Mouse (Mus musculus) brown adipose tissue, adult 24 weeks (tissue): ENCODE measurements around the gene Fnip2. TPM values are rescaled to one million over a fixed set of nuclear protein-coding genes. Genes with fewer than 3 reads are reported as not detected.
"Not testable (repeated sequence)": the region's sequence is repeated elsewhere in the genome, so short reads cannot be mapped to it uniquely, and the experiment has no call there.

Experiments
- H3K27ac ChIP-seq: fragments of 200-500 bp; replicated peaks from 2 replicates; pipeline ENCODE4 v1.5.1; 2012; ENCODE audit warnings: low read depth, mild to moderate bottlenecking, low read length
- H3K4me1 ChIP-seq: fragments of 200-500 bp; 2 replicates; pipeline ENCODE4 v1.6.1; 2012; ENCODE audit warnings: low read length, mixed read lengths; ENCODE audit not compliant: control insufficient read depth, insufficient read depth, insufficient read length
- H3K4me3 ChIP-seq: fragments of 200-500 bp; 2 replicates; pipeline ENCODE4 v1.5.1; 2012; ENCODE audit warnings: low read depth, mild to moderate bottlenecking, low read length, moderate library complexity; ENCODE audit not compliant: insufficient read depth
- polyA plus RNA-seq: library from polyadenylated mRNA; stranded (reverse); fragments of >200 nt; gene quantifications from 2 replicates; pipeline ENCODE4 v1.2.4, GENCODE M21; 2012; ENCODE audit not compliant: missing spikeins, insufficient read depth, insufficient read length

Gene Fnip2
- polyA plus RNA-seq, 1 experiment = 4.2 TPM

- H3K4me3 ChIP-seq = no peak overlapping the region
- H3K27ac ChIP-seq = no peak overlapping the region
- H3K4me1 ChIP-seq = peaks cover 6% of the 10 kb centered on the region; the same call in 1 of the 2 replicates
These were observed 79.6 kb downstream of the Fnip2 start for GRCm38 (mm10) chr3:79488025-79488424.

DNA sequence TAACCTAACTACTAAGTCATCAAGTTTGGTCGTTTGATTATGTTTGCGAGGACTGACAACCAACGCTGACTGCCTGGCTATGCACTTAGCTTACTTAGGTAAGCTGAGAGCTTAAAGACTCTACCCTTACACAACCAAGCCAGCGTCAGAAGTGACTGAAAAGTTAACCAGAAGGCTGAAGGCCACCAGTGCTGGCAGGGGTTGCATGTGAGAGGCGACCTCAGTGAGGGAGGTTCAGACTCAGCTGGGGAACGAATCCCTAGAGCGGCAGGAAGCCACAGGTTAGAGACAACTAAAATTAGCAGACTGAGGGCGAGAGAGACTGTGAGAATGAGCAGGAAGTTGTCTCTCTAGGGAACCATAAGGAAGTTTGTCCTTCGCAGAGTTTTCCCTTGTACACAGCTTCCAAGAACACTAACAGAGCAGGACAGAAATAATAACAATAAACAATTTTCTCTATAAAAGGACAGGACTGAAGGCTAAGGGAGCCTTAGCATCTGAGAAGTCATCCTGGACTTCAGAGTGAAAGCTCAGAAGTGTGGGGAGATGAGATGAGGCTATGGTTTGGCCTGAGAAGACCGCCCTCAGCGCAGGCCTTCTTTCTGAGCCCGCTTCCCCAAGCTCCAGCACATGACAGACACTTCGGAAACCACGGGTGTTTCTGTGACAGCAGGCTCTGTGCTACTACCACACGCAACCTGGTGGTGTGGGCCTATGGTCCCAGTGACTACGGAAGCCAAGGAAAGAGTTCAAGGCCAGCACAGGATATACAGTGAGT is 83.1 kb downstream of the Fnip2 start:
- H3K27ac ChIP-seq = peak overlapping the region; percentile 89
- H3K4me3 ChIP-seq = no peak overlapping the region
- peaks cover 6% of the 10 kb centered on the region; the same call in 1 of the 2 replicates for H3K4me1 ChIP-seq

GRCm38 (mm10) chr3:79478880-79479279 is 88.7 kb downstream of the Fnip2 start:
- H3K27ac ChIP-seq = no peak overlapping the region
- no peak overlapping the region for H3K4me3 ChIP-seq
- no peaks in the 10 kb centered on the region for H3K4me1 ChIP-seq

- no peak overlapping the region for H3K4me3 ChIP-seq
- no peak overlapping the region for H3K27ac ChIP-seq
- H3K4me1 ChIP-seq = no peaks in the 10 kb centered on the region
These were observed 89.2 kb downstream of the Fnip2 start for GRCm38 (mm10) chr3:79478400-79478799.

- H3K4me3 ChIP-seq = no peak overlapping the region
- no peak overlapping the region for H3K27ac ChIP-seq
- no peaks in the 10 kb centered on the region for H3K4me1 ChIP-seq
These were observed 91.6 kb downstream of the Fnip2 start for GRCm38 (mm10) chr3:79475980-79476379.

DNA sequence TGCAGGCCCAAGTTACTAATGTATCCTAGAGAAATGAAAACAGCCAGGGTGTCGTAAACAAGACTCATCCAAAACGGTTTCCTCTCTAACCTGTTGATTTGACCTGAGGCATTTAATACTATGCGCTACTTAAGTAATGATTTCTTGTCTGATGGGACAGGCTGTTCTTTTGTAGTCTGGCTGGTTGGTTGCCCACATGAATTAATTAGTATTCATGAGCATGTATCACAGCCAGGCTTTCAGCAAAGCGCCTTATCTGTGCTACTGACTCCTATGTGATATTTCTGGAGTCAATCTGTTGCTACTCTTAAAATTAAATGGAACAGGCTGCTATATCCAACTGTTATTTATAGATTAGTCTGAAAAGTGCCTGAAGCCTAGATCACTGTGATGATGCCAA is 92.7 kb downstream of the Fnip2 start:
- Histone ChIP-seq H3K27ac (no peak overlapping the region), H3K4me3 (no peak overlapping the region), H3K4me1 (no peaks in the 10 kb centered on the region)

- Histone ChIP-seq H3K4me3 (no peak overlapping the region), H3K4me1 (no peaks in the 10 kb centered on the region), H3K27ac (no peak overlapping the region)
These were observed 95.2 kb downstream of the Fnip2 start for GRCm38 (mm10) chr3:79472362-79472761.

GRCm38 (mm10) chr3:79469440-79469839 is 98.2 kb downstream of the Fnip2 start:
- Histone ChIP-seq H3K4me3 (no peak overlapping the region), H3K4me1 (no peaks in the 10 kb centered on the region), H3K27ac (no peak overlapping the region)

DNA sequence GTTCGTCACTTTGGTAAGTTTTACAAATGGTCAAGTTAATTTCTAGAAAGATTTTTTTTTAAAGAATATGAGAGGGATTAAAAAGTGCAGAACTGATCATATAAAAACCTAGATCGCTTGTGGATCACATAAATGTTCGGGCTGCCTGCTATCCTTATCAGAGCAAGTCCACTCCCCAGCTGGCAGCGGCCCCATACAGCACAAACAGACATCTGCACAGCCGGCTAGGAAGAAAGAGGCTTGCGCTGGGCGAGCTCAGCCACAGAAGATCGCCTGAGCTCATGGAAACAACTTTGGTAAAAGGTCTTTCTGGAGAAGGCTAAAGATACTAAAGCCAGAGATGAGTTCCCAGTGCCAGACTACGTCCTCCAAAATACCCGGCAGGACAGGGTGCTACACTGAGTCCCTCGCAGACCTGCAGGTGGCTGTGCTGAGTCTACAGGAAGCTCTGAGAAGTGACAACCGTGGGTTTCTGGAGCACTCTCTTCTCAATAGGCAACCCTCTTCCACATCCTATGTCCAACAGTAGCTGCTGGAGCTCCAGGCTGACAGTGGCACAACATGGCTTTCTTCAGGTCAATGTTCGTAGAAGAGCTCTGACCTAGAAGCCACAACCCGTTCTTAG is 108.8 kb downstream of the Fnip2 start:
- Histone ChIP-seq H3K4me1 (no peaks in the 10 kb centered on the region), H3K27ac (no peak overlapping the region), H3K4me3 (no peak overlapping the region)

DNA sequence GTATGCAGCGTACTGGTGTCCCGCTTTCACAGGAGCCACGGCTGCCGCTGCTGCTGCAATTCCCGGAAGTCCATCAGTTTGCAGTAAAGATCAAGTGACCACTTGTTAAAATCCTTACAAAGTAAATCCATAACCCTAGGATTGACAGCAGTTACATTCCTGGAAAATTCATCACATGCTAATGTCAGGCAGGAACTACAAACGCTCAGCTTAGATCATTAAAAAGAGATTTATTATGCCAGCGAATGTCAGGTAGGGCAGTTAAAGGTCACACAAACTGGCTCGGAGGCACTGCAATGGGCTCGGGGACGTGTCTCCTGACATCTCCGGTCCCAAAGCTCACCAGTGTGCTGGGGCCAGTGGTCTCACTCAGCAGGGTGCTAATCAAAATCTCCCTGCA is 111.8 kb downstream of the Fnip2 start:
- H3K4me1 ChIP-seq = no peaks in the 10 kb centered on the region
- H3K27ac ChIP-seq = no peak overlapping the region
- no peak overlapping the region for H3K4me3 ChIP-seq

GRCm38 (mm10) chr3:79452696-79453263 is 114.8 kb downstream of the Fnip2 start:
- no peak overlapping the region for H3K27ac ChIP-seq
- no peak overlapping the region for H3K4me3 ChIP-seq
- no peaks in the 10 kb centered on the region for H3K4me1 ChIP-seq

DNA sequence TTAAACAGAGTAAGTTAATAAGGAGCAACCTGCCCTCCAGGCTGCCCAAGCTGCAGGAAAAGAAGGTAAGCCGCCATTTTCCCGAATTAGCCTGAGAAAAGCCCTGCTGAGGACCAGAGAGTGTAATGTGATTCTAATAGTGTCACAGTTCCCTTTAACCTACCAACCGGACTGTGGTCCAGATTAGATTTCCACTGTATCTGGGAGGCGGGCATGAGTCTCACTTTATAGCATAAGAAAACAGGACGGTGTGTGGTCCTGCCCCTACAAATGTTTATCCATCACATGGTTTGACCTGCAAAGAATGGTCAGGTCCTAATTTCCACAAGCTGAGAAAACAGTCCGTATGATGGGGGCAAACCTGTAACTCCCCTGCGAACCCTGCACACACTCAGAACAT is 118.2 kb downstream of the Fnip2 start:
- no peak overlapping the region for H3K27ac ChIP-seq
- no peak overlapping the region for H3K4me3 ChIP-seq

DNA sequence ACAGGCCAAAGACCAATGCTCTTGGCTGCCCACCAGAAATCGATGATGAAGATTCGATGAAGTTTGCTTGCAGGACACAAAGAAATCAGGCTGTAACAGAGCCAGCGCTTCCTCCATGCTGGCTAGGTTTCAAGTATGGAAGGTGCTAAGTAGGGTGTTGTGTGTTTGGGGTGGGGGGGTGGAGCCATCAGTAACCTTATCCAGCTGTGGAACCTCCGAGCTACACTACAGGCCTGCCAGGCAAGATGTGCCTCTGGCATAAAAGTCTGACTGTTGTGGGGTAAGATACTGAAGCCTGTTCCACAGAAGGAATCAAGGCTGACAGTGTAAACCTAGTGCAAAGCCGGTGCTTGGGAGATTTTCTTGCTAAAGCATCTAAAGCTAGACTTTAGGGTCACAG is 119.2 kb downstream of the Fnip2 start:
- no peaks in the 10 kb centered on the region for H3K4me1 ChIP-seq
- no peak overlapping the region for H3K27ac ChIP-seq
- no peak overlapping the region for H3K4me3 ChIP-seq

More for the DNA sequence above, 118.2 kb downstream of the Fnip2 start:
- no peaks in the 10 kb centered on the region for H3K4me1 ChIP-seq

- not testable (repeated sequence) for H3K4me1 ChIP-seq, H3K27ac ChIP-seq, H3K4me3 ChIP-seq
These were observed 120.9 kb downstream of the Fnip2 start for GRCm38 (mm10) chr3:79446648-79447047.

GRCm38 (mm10) chr3:79446124-79446523 is 121.5 kb downstream of the Fnip2 start:
- H3K27ac ChIP-seq = no peak overlapping the region
- no peaks in the 10 kb centered on the region for H3K4me1 ChIP-seq
- no peak overlapping the region for H3K4me3 ChIP-seq

GRCm38 (mm10) chr3:79445041-79445440 is 122.6 kb downstream of the Fnip2 start:
- H3K4me1 ChIP-seq = no peaks in the 10 kb centered on the region
- no peak overlapping the region for H3K27ac ChIP-seq
- H3K4me3 ChIP-seq = no peak overlapping the region
